Mouse (Mus musculus): ENCODE data around the gene Nodal. TPM values are rescaled to one million over a fixed set of nuclear protein-coding genes. Genes with fewer than 3 reads are reported as not detected.

Nodal gene
- polyA plus RNA-seq, 1 experiment, result 0.05 TPM

DNA sequence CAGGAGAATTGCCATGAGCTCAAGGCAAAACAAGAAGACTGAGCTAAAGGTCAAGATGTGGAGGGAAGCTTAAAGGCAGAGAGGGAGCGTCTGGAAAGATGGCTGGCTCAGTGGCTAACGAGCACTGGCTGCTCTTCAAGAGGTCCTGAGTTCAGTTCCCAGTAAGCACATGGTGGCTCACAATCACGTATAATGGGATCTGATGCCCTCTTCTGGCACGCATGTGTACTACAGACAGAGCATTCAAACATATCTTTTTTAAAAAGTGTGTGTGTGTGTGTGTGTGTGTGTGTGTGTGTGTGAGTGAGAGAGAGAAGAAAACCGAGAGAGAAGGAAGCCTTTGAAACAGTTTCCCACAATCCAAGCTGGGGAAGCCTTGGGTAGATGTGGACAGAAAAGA lies 15.3 kb upstream of the Nodal start:
- no peaks in the 10 kb centered on the region for H3K36me3 ChIP-seq (ENCODE audit: control insufficient read depth, insufficient read depth, low read length)
- TF ChIP-seq POLR2A (IDR thresholded peaks at IDR 0.05; ENCODE audit: control insufficient read depth, extremely low read depth, insufficient read depth, low read length, poor library complexity) (no peak), CTCF (IDR thresholded peaks at IDR 0.05; ENCODE audit: borderline replicate concordance, control insufficient read depth, extremely low read depth, insufficient read depth, low read length, poor library complexity) (no peak)
- H3K27me3 ChIP-seq (ENCODE audit: control insufficient read depth, insufficient read depth, low read length), result peaks cover 3% of the 10 kb centered on the region
- 67% methylated on average over 5 of the region's 5 CpGs for WGBS
- H3K4me3 ChIP-seq (ENCODE audit: control insufficient read depth, insufficient read depth, low read length), result no peak overlapping the region
- 0 out of 2 replicates have a peak, but pooled peaks cover 2% of the 10 kb centered on the region for H3K4me1 ChIP-seq (replicated peaks; ENCODE audit: control insufficient read depth, insufficient read depth, low read length)
- no peak overlapping the region for H3K27ac ChIP-seq (ENCODE audit: control insufficient read depth, insufficient read depth, low read length)
- DNase-seq, result no peak

DNA sequence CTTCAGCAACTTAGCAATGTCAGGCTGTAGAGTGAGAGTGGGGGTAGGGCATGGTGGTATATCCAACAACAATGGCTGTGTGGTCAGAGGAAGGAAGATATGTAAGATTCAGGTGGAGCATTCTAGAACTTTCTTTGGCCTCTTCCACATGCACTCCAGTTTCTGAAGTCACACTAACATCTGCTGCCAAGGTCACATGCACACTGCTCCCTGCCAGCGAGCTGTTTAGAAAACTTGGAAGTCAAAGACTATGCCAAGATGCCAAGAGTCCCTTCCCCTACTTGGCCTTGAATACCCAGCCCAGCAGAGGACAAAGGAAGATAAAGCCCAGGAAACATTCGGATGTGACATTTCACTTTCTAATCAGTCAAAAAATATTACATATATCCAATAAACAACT lies 14.9 kb upstream of the Nodal start:
- no peak overlapping the region for H3K4me3 ChIP-seq (ENCODE audit: control insufficient read depth, insufficient read depth, low read length)
- TF ChIP-seq CTCF (IDR thresholded peaks at IDR 0.05; ENCODE audit: borderline replicate concordance, control insufficient read depth, extremely low read depth, insufficient read depth, low read length, poor library complexity) (no peak), POLR2A (IDR thresholded peaks at IDR 0.05; ENCODE audit: control insufficient read depth, extremely low read depth, insufficient read depth, low read length, poor library complexity) (no peak)
- WGBS, result 94% methylated on average over 2 of the region's 2 CpGs
- no peaks in the 10 kb centered on the region for H3K36me3 ChIP-seq (ENCODE audit: control insufficient read depth, insufficient read depth, low read length)
- H3K4me1 ChIP-seq (replicated peaks; ENCODE audit: control insufficient read depth, insufficient read depth, low read length), result 0 out of 2 replicates have a peak, but pooled peaks cover 2% of the 10 kb centered on the region
- no peak for DNase-seq
- H3K27ac ChIP-seq (ENCODE audit: control insufficient read depth, insufficient read depth, low read length), result no peak overlapping the region
- H3K27me3 ChIP-seq (ENCODE audit: control insufficient read depth, insufficient read depth, low read length), result peaks cover 3% of the 10 kb centered on the region

DNA sequence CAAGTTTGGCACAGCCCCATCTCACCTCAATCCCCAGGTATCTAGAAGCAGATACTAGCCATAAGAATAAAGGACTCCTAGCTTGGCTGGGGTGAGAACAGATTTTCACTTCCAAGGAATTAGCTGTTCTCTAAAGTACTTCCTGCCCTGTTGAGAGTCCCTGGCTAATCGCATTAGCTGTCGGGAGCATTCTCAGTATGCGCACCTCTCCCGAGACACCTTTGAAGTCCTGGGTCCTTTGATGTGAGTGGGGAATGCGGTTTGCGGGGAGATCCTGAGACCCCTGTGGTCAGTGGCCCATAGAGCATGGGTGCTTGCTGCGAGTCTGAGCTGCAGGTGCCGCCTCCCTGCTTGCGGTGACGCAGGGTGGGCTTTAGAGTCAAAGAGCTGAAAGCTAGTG lies 11.8 kb upstream of the Nodal start:
- Histone ChIP-seq H3K4me3 (ENCODE audit: control insufficient read depth, insufficient read depth, low read length) (no peak overlapping the region), H3K4me1 (replicated peaks; ENCODE audit: control insufficient read depth, insufficient read depth, low read length) (0 out of 2 replicates have a peak, but pooled peaks cover 2% of the 10 kb centered on the region), H3K27me3 (ENCODE audit: control insufficient read depth, insufficient read depth, low read length) (peaks cover 3% of the 10 kb centered on the region), H3K36me3 (ENCODE audit: control insufficient read depth, insufficient read depth, low read length) (no peaks in the 10 kb centered on the region), H3K27ac (ENCODE audit: control insufficient read depth, insufficient read depth, low read length) (no peak overlapping the region)
- 9% methylated on average over 10 of the region's 10 CpGs for WGBS
- TF ChIP-seq POLR2A (IDR thresholded peaks at IDR 0.05; ENCODE audit: control insufficient read depth, extremely low read depth, insufficient read depth, low read length, poor library complexity) (no peak), CTCF (IDR thresholded peaks at IDR 0.05; ENCODE audit: borderline replicate concordance, control insufficient read depth, extremely low read depth, insufficient read depth, low read length, poor library complexity) (no peak)
- DNase-seq, result no peak

DNA sequence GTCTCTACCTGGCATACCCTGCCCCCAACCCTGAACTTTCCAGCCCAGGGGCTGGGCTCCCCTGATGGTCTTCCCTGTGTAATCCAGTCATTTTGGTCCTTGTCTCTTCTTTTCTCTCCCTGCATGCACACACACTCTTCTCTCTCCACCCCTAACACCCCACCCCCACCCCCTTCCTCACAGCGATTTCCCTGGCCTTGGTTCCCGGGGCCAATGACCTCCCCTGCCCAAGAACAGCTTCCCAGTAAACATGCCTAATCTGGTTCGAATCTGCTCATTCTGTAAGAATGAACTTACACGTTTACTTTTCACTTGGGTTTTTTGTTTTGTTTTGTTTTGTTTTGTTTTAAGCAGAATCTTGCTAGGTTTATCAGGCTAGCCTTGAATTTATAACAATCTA lies 8.0 kb upstream of the Nodal start:
- H3K4me3 ChIP-seq (ENCODE audit: control insufficient read depth, insufficient read depth, low read length), result no peak overlapping the region
- DNase-seq, result no peak
- 0 out of 2 replicates have a peak, but pooled peaks cover 2% of the 10 kb centered on the region for H3K4me1 ChIP-seq (replicated peaks; ENCODE audit: control insufficient read depth, insufficient read depth, low read length)
- TF ChIP-seq POLR2A (IDR thresholded peaks at IDR 0.05; ENCODE audit: control insufficient read depth, extremely low read depth, insufficient read depth, low read length, poor library complexity) (no peak), CTCF (IDR thresholded peaks at IDR 0.05; ENCODE audit: borderline replicate concordance, control insufficient read depth, extremely low read depth, insufficient read depth, low read length, poor library complexity) (no peak)
- 51% methylated on average over 4 of the region's 4 CpGs for whole genome bisulfite sequencing
- no peak overlapping the region for H3K27ac ChIP-seq (ENCODE audit: control insufficient read depth, insufficient read depth, low read length)
- H3K36me3 ChIP-seq (ENCODE audit: control insufficient read depth, insufficient read depth, low read length), result no peaks in the 10 kb centered on the region
- H3K27me3 ChIP-seq (ENCODE audit: control insufficient read depth, insufficient read depth, low read length), result peaks cover 3% of the 10 kb centered on the region

DNA sequence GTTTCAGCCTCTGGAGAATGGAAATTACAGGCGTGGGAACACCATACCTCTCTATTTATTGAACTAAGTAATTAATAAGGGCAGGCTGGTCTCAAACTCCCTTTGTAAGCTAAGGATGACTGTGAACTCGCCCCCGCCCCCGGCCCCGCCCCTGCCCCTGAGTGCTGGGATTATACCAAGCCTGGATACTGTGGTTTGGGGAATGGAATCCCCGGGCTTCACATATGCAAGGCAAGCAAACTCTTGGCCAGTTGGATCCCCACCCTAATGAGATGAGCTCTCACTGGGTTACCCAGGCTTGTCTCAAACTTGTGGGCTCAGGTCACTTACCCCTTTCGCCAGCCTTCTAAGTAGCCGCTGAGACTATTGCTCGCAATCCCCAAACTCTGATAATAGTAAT lies 7.6 kb upstream of the Nodal start:
- 0 out of 2 replicates have a peak, but pooled peaks cover 2% of the 10 kb centered on the region for H3K4me1 ChIP-seq (replicated peaks; ENCODE audit: control insufficient read depth, insufficient read depth, low read length)
- no peaks in the 10 kb centered on the region for H3K36me3 ChIP-seq (ENCODE audit: control insufficient read depth, insufficient read depth, low read length)
- TF ChIP-seq POLR2A (IDR thresholded peaks at IDR 0.05; ENCODE audit: control insufficient read depth, extremely low read depth, insufficient read depth, low read length, poor library complexity) (no peak), CTCF (IDR thresholded peaks at IDR 0.05; ENCODE audit: borderline replicate concordance, control insufficient read depth, extremely low read depth, insufficient read depth, low read length, poor library complexity) (no peak)
- H3K4me3 ChIP-seq (ENCODE audit: control insufficient read depth, insufficient read depth, low read length), result no peak overlapping the region
- 78% methylated on average over 9 of the region's 9 CpGs for WGBS
- H3K27me3 ChIP-seq (ENCODE audit: control insufficient read depth, insufficient read depth, low read length), result peaks cover 3% of the 10 kb centered on the region
- H3K27ac ChIP-seq (ENCODE audit: control insufficient read depth, insufficient read depth, low read length), result no peak overlapping the region
- no peak for DNase-seq

DNA sequence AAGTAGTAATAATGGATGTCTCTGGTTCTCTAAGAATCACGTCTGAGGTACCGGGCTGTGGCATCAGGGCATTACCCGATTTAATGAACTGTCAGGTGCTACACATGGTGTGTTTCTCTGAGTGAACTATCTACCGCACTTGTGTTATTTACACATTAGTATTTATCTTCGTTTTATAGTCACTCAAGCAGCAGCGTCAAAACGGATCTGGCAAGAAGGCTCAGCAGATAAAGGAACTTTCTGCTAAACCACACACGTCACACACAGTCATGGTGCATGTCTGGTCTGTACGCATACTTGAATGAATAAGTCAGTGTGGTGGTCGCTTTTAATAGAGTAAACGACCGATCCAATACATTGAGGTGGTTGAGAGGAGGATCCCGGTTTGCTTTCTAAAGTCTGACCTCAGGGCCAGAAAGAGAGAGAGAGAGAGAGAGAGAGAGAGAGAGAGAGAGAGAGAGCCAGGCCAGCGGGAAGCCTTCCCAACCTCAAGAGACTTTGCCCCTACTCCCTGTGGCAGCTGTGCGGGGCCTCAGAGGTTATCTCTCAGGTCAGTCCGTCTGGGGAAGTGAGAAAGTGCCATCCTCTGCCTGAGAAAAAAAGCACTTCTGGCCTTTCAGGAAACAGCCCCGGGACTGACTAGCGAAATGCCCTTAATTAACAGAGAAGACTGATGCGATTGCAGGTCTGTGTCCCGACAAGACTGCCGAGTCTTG lies 4.7 kb upstream of the Nodal start:
- no peak for DNase-seq
- WGBS, result 36% methylated on average over 21 of the region's 21 CpGs
- no peak for TF ChIP-seq CTCF (IDR thresholded peaks at IDR 0.05; ENCODE audit: borderline replicate concordance, control insufficient read depth, extremely low read depth, insufficient read depth, low read length, poor library complexity)
- no peak for TF ChIP-seq POLR2A (IDR thresholded peaks at IDR 0.05; ENCODE audit: control insufficient read depth, extremely low read depth, insufficient read depth, low read length, poor library complexity)
- Histone ChIP-seq H3K27ac (ENCODE audit: control insufficient read depth, insufficient read depth, low read length) (no peak overlapping the region), H3K36me3 (ENCODE audit: control insufficient read depth, insufficient read depth, low read length) (no peaks in the 10 kb centered on the region), H3K4me3 (ENCODE audit: control insufficient read depth, insufficient read depth, low read length) (no peak overlapping the region), H3K27me3 (ENCODE audit: control insufficient read depth, insufficient read depth, low read length) (peaks cover 3% of the 10 kb centered on the region; the same call in 1 of the 2 replicates), H3K4me1 (replicated peaks; ENCODE audit: control insufficient read depth, insufficient read depth, low read length) (no peaks in the 10 kb centered on the region)

Measured in thymus, adult 2 months (tissue).